Mouse (Mus musculus) midbrain, embryonic 14.5 days (tissue): Measurements from ENCODE around the gene Gm10491. TPM values are rescaled to one million over a fixed set of nuclear protein-coding genes. Genes with fewer than 3 reads are reported as not detected.

Experiments used
- ATAC-seq: fragments of 200-750 bp; cut with Nextera tagmentation; 2 replicates; pipeline ENCODE4 v1.8.0; 2017; ENCODE audit warnings: moderate number of reproducible peaks, moderate library complexity; ENCODE audit not compliant: low FRiP score, low TSS enrichment
- DNase-seq: peaks from one replicate; pipeline ENCODE4 v3.0.0-alpha.2; 2015
- H3K27ac ChIP-seq: fragments of 300-500 bp; sonication (generic); replicated peaks from 2 replicates; pipeline ENCODE4 v1.5.1; 2014; ENCODE audit warnings: mild to moderate bottlenecking, low read depth, low read length, moderate library complexity
- H3K27me3 ChIP-seq: fragments of 300-500 bp; sonication (generic); 2 replicates; pipeline ENCODE4 v1.6.1; 2014; ENCODE audit warnings: low read length, control low read depth, mixed read lengths; ENCODE audit not compliant: control insufficient read depth, insufficient read depth
- H3K36me3 ChIP-seq: fragments of 300-500 bp; sonication (generic); 2 replicates; pipeline ENCODE4 v1.6.1; 2014; ENCODE audit warnings: low read length, control low read depth; ENCODE audit not compliant: control insufficient read depth, insufficient read depth
- H3K4me1 ChIP-seq: fragments of 300-500 bp; sonication (generic); 2 replicates; pipeline ENCODE4 v1.6.1; 2014; ENCODE audit warnings: mild to moderate bottlenecking, antibody characterized with exemption, low read length, control low read depth; ENCODE audit not compliant: control insufficient read depth, insufficient read depth
- H3K4me2 ChIP-seq: fragments of 300-500 bp; sonication (generic); 2 replicates; pipeline ENCODE4 v1.6.1; 2014; ENCODE audit warnings: mild to moderate bottlenecking, low read length, moderate library complexity
- H3K4me3 ChIP-seq: fragments of 300-500 bp; sonication (generic); replicated peaks from 2 replicates; pipeline ENCODE4 v1.5.1; 2014; ENCODE audit warnings: low read depth, low read length
- H3K9ac ChIP-seq: fragments of 300-500 bp; sonication (generic); replicated peaks from 2 replicates; pipeline ENCODE4 v1.6.1; 2014; ENCODE audit warnings: mild to moderate bottlenecking, low read length, moderate library complexity
- H3K9me3 ChIP-seq: fragments of 300-500 bp; sonication (generic); 2 replicates; pipeline ENCODE4 v1.6.1; 2016; ENCODE audit warnings: low read length, control low read depth, mixed read lengths; ENCODE audit not compliant: control insufficient read depth
- WGBS: fragments of 180-500 bp; shearing (Covaris S2); extraction: QIAGEN DNeasy Blood & Tissue Kit; methylation state at CpG from one replicate; pipeline ENCODE4 v1.1.7; 2014; 5-methylcytosine and 5-hydroxymethylcytosine counted together
- polyA plus RNA-seq: library from polyadenylated mRNA; unstranded; fragments of >200 nt; fragmentation: Nextera tagmentation; extraction: Ambion mirVana; gene quantifications from 2 replicates; pipeline ENCODE4 v1.2.1, GENCODE M21; 2014

Gene Gm10491
- polyA plus RNA-seq = not detected in 2 replicates

DNA sequence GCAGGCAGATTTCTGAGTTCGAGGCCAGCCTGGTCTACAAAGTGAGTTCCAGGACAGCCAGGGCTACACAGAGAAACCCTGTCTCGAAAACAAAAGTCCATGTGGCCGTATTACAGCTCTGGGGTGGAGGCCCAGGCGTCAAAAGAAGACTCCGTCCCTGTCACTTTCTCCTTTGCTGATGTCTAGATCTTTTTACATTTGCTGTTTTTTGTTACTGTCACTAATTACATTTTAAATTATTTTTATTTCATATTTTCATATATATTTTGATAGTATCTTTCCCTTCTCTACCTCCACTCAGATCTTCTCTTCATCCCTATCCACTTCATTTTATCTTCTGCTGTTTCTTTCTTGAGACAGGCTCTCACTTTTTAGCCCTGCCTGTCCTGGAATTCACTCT is at the start of gene Gm10491:
TSS of gene Gm10491 (minus strand) at position 101 of the 400 bp plus-strand sequence.
- Histone ChIP-seq H3K9me3 (no peaks in the 10 kb centered on the region), H3K9ac (no peak within 1 kb of the TSS), H3K4me1 (no peaks in the 10 kb centered on the region), H3K4me3 (no peak within 1 kb of the TSS), H3K4me2 (no peak within 1 kb of the TSS), H3K27me3 (no peaks in the 10 kb centered on the region), H3K36me3 (peaks cover 14% of the 10 kb centered on the region; the same call in 1 of the 2 replicates), H3K27ac (no peak within 1 kb of the TSS)
- ATAC-seq (no peak), DNase-seq (no peak)
- WGBS = 86% methylated on average over 5 of the region's 5 CpGs

DNA sequence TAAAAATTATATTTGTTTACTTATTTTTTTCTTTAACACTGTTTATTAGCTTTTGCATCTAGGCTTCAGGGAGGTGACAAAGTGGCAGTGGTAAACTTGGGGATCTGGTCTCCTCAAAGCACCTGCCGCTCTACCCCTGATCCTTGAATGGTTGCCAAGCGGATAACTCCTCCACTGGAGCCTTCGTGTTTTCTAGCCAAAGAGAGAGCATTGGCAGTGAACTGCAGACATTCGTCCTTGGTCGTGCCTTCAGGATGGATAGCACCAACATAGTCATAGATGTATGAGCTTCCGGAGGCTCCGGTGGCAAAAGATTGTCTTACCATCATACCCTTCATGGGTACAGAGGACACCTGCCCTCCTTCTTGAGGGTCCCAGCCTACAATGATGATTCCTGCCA is 42.5 kb upstream of the Gm10491 start:
- Histone ChIP-seq H3K36me3 (no peaks in the 10 kb centered on the region), H3K9me3 (no peaks in the 10 kb centered on the region), H3K4me2 (no peak overlapping the region), H3K27me3 (no peaks in the 10 kb centered on the region), H3K27ac (no peak overlapping the region), H3K9ac (no peak overlapping the region), H3K4me3 (no peak overlapping the region), H3K4me1 (no peaks in the 10 kb centered on the region)
- 88% methylated on average over 7 of the region's 7 CpGs for WGBS
- no peak for ATAC-seq
- DNase-seq = no peak

DNA sequence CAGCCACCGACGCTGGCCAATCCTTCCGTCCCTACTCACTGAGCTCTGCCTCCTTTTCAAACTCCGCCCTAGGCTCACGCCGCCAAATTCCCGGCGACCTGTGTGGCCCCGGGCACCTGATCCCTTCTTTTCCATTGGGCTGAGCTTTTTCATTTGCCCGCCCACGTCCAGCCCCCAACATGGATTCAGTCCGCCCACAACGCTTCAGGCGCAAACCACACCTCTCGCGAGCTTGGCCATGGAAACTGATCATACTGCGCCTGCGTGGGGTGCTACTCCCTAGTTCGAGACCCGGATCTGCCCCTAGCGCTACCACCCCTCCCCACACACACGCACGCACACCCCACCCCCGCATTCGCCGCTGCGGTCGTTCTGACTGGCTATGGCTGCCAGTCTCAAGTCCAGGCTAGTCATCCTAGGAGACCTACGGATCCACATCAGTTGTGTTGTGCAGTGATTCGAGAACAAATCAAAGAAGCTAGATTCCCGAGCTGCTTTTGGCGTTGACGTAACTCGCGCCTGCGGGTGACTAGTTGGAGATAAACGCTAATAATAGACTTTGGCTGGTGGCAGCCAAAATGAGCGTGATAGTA is 40.4 kb upstream of the Gm10491 start:
- peak overlapping the region; percentile 49 for H3K4me2 ChIP-seq
- H3K4me1 ChIP-seq = no peaks in the 10 kb centered on the region
- 19% methylated on average over 38 of the region's 38 CpGs for WGBS
- H3K36me3 ChIP-seq = 0 out of 2 replicates have a peak, but pooled peaks cover under 1% of the 10 kb centered on the region
- DNase-seq (peak; percentile 94), ATAC-seq (peak; percentile 96; the same call in 1 of the 2 replicates)
- no peaks in the 10 kb centered on the region for H3K27me3 ChIP-seq
- peak overlapping the region; percentile 70 for H3K27ac ChIP-seq
- peak overlapping the region; percentile 31; the same call in 1 of the 2 replicates for H3K9ac ChIP-seq
- H3K4me3 ChIP-seq = peak overlapping the region; percentile 46
- H3K9me3 ChIP-seq = no peaks in the 10 kb centered on the region

DNA sequence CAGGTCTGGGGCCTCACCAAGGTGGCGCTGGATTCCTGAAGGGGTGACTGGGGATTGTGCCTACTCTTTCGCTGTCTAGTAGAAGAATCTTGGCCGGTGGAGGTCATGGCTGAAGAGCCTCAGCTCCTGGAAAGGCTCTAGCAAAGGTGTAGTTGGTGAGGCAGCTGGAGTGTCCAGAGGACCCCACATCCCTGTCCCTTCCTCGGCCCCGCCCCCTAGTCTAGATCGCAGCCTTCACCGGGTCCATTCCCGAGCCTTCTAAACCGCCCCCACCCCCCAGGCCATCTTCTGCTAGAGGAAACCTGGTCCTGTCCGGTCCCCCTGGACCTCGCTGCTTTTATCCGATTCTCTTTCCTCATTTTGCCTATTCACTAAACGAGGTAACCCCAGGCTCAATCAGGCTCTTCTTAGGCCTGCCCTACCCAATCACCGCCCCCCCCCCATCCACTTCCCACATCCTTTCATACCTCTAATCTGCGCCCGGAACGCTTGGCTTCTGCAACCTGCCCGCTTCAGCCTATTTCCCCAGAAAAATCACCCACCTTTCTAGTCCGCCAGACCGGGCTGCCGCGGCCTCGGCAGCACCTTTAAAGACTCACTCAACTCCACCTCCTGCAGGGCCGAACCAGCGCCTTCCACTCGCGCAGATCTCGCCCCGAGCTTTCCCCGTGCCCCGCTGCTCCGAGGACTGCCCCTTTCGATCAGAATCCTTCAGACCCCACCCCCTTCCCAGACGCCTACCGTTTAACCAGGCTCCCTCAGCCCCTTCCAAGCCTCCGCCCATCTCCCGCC is 39.7 kb upstream of the Gm10491 start, which contains the start of gene Hdac6:
TSS of gene Hdac6 (minus strand) at position 782 of the 792 bp plus-strand sequence.
- no peak for DNase-seq

DNA sequence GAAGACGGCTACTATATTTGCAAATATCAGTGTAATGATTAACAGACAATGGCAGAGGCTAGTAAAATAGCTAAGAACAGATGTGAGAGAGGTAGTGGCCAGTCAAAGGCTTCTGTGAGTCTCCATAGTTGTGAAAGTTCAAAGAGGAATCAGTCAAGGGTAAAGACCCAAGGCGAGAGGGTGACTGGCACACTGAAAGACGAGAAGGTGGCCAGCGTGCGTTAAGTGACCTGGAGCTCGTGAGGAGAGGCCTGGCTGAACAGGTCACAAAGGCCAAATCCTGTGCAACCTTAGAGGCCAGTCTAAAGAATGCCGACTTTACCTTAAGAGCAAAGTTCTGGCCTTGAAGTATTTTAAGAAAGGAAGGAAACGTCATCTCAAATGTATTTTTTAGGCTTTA is 38.0 kb upstream of the Gm10491 start:
- 68% methylated on average over 8 of the region's 8 CpGs for WGBS
- peaks cover 9% of the 10 kb centered on the region; the same call in 1 of the 2 replicates for H3K36me3 ChIP-seq
- H3K9me3 ChIP-seq = no peaks in the 10 kb centered on the region
- H3K4me3 ChIP-seq = no peak overlapping the region
- no peak overlapping the region for H3K27ac ChIP-seq
- ATAC-seq (no peak), DNase-seq (no peak)
- H3K4me2 ChIP-seq = no peak overlapping the region
- H3K27me3 ChIP-seq = no peaks in the 10 kb centered on the region
- H3K9ac ChIP-seq = no peak overlapping the region
- H3K4me1 ChIP-seq = no peaks in the 10 kb centered on the region

More for the DNA sequence above, 39.7 kb upstream of the Gm10491 start, which contains the start of gene Hdac6:
- Histone ChIP-seq H3K9ac (peak within 1 kb of the TSS; percentile 43), H3K27ac (peak within 1 kb of the TSS; percentile 71), H3K4me2 (peak within 1 kb of the TSS; percentile 56), H3K9me3 (no peaks in the 10 kb centered on the region), H3K27me3 (no peaks in the 10 kb centered on the region), H3K36me3 (0 out of 2 replicates have a peak, but pooled peaks cover 4% of the 10 kb centered on the region), H3K4me3 (peak within 1 kb of the TSS; percentile 46), H3K4me1 (no peaks in the 10 kb centered on the region)
- 25% methylated on average over 36 of the region's 37 CpGs for WGBS
- ATAC-seq = peak; percentile 57

DNA sequence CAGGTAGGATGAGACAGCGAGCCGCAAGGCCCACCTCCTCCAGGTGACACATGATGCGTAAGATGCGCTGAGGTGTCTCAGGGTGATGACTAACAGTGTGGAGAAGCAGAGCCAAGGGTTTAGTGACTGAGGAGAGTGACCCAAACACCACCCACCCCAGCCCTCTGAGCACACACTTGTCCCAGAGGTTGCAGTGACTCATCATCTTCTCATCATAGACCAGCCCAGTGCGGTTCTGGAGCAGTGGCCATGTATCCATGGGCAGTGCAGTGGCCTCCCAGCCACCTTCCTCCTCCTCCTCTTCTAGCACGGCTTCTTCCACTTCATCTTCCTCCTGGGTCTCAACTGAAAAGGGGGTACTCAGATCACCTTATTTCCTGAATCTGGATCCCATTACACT is 30.0 kb upstream of the Gm10491 start:
- Histone ChIP-seq H3K9me3 (no peaks in the 10 kb centered on the region), H3K36me3 (peaks cover 32% of the 10 kb centered on the region), H3K4me1 (no peaks in the 10 kb centered on the region), H3K4me2 (no peak overlapping the region), H3K4me3 (no peak overlapping the region), H3K9ac (no peak overlapping the region), H3K27ac (no peak overlapping the region), H3K27me3 (no peaks in the 10 kb centered on the region)
- 96% methylated on average over 6 of the region's 6 CpGs for WGBS
- ATAC-seq = no peak
- DNase-seq = no peak

DNA sequence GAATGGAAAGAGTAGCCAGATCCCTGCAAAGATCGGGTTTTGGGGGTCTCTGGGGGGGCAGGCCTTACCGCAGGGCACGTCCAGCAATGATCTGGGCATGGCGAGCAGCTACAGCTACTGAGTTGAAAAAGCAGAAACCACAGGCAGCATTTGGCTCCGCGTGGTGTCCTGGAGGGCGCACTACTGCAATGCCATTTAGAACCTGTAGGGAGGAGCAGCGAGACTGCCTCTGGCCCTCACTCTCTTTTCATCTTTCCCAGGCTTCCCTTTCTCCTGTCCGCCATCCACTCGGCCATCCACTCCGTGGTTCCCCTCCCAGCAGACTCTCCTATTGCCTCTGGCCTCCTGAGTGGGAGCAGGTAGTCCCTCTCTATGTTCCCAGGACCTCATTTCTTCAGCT is 29.2 kb upstream of the Gm10491 start:
- ATAC-seq (no peak), DNase-seq (no peak)
- Histone ChIP-seq H3K4me3 (no peak overlapping the region), H3K27me3 (no peaks in the 10 kb centered on the region), H3K4me1 (no peaks in the 10 kb centered on the region), H3K9ac (no peak overlapping the region), H3K4me2 (no peak overlapping the region), H3K36me3 (peaks cover 40% of the 10 kb centered on the region), H3K9me3 (no peaks in the 10 kb centered on the region), H3K27ac (no peak overlapping the region)
- 52% methylated on average over 11 of the region's 11 CpGs for whole genome bisulfite sequencing

DNA sequence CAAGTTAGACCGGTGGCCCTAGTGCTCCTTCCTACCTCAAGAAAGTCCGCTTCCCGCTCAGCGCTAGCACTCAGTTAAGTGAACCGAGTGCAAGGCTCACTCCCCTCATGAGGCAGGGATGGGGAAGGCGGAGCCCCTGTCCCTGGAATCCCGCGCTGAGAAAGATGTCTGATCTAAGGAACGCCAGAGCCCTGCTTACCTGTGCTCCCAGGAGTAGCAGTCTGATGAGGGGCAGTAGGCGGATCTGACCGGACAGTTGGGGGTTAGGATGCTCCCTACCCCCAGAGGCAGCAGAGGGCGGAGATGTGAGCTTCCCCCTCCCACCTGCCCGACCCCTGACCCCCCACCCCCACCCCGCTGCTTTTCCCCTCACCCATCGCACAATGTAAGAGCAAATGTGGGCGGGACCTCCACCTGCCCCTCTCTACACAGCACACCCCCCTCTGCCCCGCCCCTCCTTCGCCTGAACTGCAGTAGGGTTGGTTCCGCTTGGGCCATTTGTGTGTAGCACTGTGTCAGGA is 20.7 kb upstream of the Gm10491 start, which contains the start of gene Eras:
TSS of gene Eras (minus strand) at position 338 of the 521 bp plus-strand sequence.
- no peaks in the 10 kb centered on the region for H3K4me1 ChIP-seq
- H3K27me3 ChIP-seq = no peaks in the 10 kb centered on the region; the same call in 1 of the 2 replicates
- no peak within 1 kb of the TSS for H3K9ac ChIP-seq
- H3K9me3 ChIP-seq = no peaks in the 10 kb centered on the region
- H3K27ac ChIP-seq = no peak within 1 kb of the TSS
- no peak within 1 kb of the TSS for H3K4me2 ChIP-seq
- ATAC-seq (0 out of 2 replicates have a peak, but pooled peaks have one; percentile 34), DNase-seq (peak; percentile 14)
- H3K36me3 ChIP-seq = peaks cover 38% of the 10 kb centered on the region
- 23% methylated on average over 19 of the region's 19 CpGs for WGBS
- no peak within 1 kb of the TSS for H3K4me3 ChIP-seq
